Mouse (Mus musculus) adrenal gland, postnatal 14 days (tissue): Measurements from ENCODE around the gene Polr1c. TPM values are rescaled to one million over a fixed set of nuclear protein-coding genes. Genes with fewer than 3 reads are reported as not detected.

Source experiments
- DNase-seq: peaks from one replicate; pipeline ENCODE4 v3.0.0; 2021; ENCODE audit warnings: mixed read lengths
- long read RNA-seq, 2 experiments: library from polyadenylated mRNA; stranded (forward); transcript quantifications; one replicate each; pipeline ENCODE4 v2.0.0; 2021
- total RNA-seq: library from RNA; stranded (reverse); gene quantifications from 2 replicates; pipeline ENCODE4 v1.2.3, GENCODE M21; 2021

Gene Polr1c
- total RNA-seq: 73.9 and 74.6 TPM in 2 replicates
- long read RNA-seq, experiment 1, transcript Polr1c-201 (9 exons, 1,314 nt): major isoform, 88 of 120 reads
- long read RNA-seq, experiment 1, partial matches to known transcripts: 14 of 120 reads
- long read RNA-seq, experiment 1, other reads (novel, unspliced or antisense): 17 of 120 reads
- long read RNA-seq, experiment 2, transcript Polr1c-201 (9 exons, 1,314 nt): major isoform, 46 of 83 reads
- long read RNA-seq, experiment 2, partial matches to known transcripts: 10 of 83 reads
- long read RNA-seq, experiment 2, other reads (novel, unspliced or antisense): 26 of 83 reads

- peak; percentile 98 for DNase-seq
Observed at GRCm38 (mm10) chr17:46247512-46248188, at the start of gene Polr1c, which contains the start of gene Yipf3. Gene Polr1c, minus strand, starts transcription at chr17:46248054. Gene Yipf3, plus strand, starts transcription at chr17:46248080.

DNA sequence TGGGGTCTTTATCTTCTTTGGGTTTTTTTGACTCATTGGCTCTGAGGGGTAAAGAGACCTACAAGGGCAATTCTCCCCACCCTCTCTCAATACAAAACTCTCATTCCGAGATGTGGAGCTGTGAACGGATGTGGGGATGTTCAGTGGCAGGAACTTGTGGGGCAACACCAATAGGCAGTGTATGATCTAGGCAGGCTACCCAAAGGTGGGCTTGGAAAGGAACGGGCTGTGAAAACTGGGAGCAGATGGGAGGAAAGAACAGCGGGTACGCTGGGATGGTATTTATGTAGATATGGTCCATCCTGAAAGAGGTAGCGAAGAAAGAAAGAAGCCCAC, 49.1 kb upstream of the Polr1c start:
- no peak for DNase-seq

- no peak for DNase-seq
Observed at GRCm38 (mm10) chr17:46296601-46297000, 48.7 kb upstream of the Polr1c start.

GRCm38 (mm10) chr17:46287678-46288095, 39.8 kb upstream of the Polr1c start:
- DNase-seq: peak; percentile 72

GRCm38 (mm10) chr17:46285407-46285806, 37.6 kb upstream of the Polr1c start:
- no peak for DNase-seq

- no peak for DNase-seq
Observed at GRCm38 (mm10) chr17:46284653-46285052, 36.8 kb upstream of the Polr1c start.

- DNase-seq: no peak
Observed at GRCm38 (mm10) chr17:46283911-46284310, 36.1 kb upstream of the Polr1c start.

GRCm38 (mm10) chr17:46283140-46283539, 35.3 kb upstream of the Polr1c start:
- no peak for DNase-seq

DNA sequence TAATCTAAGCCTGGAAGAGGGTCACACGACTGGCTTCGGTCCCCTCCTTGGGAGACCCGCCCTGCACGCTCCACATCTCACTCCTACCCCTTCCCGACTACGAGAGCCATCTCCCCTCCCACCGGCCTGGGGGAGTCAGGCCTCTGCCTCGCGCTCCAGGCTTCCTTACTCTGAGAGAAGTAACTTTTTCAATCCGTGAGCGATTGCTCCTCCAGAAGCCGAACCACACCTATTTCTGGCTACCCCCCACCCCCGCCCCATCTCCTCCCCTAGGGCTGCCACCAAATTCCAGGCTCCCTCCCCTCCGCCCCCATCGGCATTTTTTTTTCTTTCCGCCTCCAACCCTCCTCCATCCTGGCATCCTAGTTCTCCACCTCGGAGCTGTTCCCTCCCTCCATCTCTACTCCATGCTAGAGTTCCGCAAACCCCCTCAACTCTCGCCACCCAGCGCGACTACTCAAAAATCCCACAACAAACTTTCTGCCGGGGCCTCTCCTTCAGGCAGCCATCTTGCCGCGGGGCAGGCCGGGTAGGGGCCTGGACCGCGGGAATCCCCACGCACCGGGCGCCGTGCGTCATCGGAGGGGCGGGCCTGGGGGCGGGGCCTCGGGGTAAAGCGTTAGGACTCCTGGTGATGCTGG, 34.7 kb upstream of the Polr1c start, which contains the start of gene Tjap1:
Gene Tjap1, minus strand, starts transcription at position 544 of the 641 bp plus-strand sequence.
- DNase-seq: peak; percentile 95

GRCm38 (mm10) chr17:46278011-46278765, 30.3 kb upstream of the Polr1c start:
- peak; percentile 73 for DNase-seq

GRCm38 (mm10) chr17:46277586-46277985, 29.7 kb upstream of the Polr1c start:
- DNase-seq: no peak

GRCm38 (mm10) chr17:46275506-46275905, 27.7 kb upstream of the Polr1c start:
- DNase-seq: no peak

DNA sequence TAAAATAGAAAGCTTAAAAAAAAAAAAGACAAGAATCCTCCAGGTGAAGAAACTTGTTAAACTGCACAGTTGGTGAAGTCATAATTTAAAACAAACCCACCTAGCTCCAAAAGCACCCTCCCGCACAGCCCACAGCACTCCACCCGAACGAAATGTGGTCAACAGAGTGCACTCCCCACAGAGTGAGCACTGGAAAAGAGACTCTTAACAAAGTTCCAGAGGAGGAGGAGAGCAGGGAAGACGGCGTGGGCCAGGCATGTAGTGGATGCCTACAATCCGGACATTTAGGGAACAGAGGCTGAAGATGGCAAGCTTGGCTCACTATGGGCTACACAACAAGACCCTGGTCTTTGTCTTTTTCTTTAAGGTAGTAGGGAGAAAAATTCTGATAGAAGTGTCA, 27.2 kb upstream of the Polr1c start:
- no peak for DNase-seq

GRCm38 (mm10) chr17:46274465-46274864, 26.6 kb upstream of the Polr1c start:
- no peak for DNase-seq

DNA sequence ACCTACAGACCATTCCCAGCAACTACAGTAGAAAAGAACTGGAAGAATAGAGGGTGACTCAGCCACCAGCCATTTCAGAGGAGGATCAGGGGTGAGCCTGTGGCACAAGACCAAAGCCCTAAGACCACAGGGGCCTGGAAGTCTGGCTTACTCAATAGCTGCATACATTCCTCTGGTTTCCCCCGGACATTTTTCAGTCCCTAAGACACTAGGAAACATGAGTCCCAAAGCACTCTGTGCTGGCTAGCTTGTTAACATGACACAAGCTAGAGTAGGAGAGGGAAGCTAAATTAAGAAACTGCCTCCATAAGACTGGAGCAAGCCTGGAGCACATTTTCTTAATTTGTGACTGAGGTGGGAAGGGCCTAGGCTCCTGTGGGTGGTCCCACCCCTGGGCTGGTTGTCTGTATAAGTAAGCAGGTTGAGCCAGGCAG, 26.0 kb upstream of the Polr1c start:
- no peak for DNase-seq

- peak; percentile 68 for DNase-seq
Observed at GRCm38 (mm10) chr17:46272675-46273074, 24.8 kb upstream of the Polr1c start.

DNA sequence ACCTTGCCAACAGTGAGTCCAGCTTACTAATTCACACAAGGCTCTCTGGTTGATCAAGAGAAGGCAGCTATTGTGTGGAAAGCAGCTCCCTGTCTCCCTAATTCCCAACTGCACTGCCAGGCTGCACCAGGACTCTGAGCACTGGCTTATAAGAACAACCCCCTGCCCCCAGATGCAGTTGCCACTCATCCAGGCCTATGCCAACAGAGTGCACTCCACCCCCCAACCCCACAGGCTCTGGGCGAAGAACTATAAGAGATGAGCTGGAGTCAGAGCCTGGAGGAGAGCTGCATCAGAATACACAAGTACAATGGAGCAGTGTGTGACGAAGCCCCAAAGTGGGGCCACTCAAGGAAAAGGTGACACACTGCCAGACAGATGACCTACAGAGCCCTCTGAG, 24.2 kb upstream of the Polr1c start:
- no peak for DNase-seq

DNA sequence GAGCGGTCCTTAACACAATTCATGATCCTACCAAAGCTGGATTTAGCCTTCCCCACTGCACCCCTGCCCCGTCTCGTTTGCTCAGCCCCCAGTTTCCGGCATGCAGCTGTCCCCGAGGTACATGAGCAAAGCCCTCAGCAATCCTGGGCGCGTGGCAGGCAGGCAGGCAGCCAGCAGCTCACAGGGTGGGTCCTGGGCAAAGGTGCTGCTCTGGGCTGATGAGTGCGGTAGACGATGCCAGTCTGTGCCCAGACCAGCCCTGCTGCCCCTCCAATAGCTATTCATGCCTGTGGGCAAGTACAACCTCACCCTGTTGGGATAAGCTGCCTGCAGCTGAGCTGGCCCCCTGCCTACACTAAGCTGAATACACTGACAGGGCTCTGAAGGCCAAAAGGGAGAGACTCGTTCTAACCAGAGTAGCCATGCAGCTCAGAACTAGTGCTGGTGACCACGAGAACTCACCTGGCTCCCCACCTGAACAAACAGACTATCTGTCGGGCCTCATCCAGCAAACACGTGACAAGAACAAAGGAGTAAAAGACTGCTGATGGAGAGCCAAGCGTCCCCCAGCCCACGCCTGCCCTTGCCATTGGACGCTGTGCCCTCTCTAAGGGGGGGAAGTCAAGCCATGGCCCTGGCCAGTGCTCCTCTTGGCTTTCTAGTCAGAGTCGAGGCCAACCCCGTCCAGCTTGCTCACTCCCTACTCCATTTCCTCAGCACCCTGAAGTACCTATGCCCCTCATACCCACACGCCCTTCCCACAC, 22.1 kb upstream of the Polr1c start:
- no peak for DNase-seq

DNA sequence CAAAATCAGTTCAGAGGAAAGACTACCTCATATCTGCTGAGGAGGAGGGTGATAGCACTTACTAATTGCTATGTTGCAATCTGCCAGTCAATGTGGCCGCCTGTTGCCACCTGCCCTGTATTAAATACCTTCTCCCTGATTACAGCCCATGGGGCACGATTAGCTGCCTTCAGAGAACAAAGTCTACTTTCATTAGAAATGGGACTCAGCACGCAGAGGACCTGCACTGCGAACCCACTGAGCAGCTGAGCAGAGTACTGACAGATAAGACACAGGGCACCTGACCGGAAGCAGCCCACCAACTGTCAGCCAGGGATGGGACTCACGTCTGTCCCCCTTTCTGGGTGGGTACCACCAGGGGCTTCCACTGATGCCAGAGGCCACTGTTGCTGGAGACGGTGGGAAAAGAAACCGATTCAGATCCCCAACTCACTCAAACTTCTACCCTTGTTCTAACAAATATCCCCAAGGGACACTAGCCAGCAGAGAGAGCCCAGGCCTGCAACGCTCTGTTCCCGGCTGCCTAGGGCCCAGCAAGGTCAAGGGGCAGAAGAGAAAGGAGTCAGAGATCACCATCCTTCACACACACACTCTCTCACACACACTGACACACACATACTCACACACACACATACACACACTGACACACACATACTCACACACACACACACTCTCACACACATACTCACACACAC, 20.3 kb upstream of the Polr1c start:
- DNase-seq: no peak

- no peak for DNase-seq
Observed at GRCm38 (mm10) chr17:46267511-46267910, 19.7 kb upstream of the Polr1c start.

GRCm38 (mm10) chr17:46266986-46267385, 19.1 kb upstream of the Polr1c start:
- DNase-seq: no peak
